Mouse (Mus musculus): ENCODE results near the gene Insrr. TPM values are rescaled to one million over a fixed set of nuclear protein-coding genes. Genes with fewer than 3 reads are reported as not detected.

The Insrr gene
- total RNA-seq, 1 experiment from 2014 or later = not detected

- ATAC-seq (replicated peaks; ENCODE audit: low read depth, poor library complexity, severe bottlenecking) = no peak
Measured at GRCm38 (mm10) chr3:87771088-87771487, 25.7 kb upstream of the Insrr start.

GRCm38 (mm10) chr3:87778283-87778682 is 18.5 kb upstream of the Insrr start:
- ATAC-seq (replicated peaks; ENCODE audit: low read depth, poor library complexity, severe bottlenecking) = no peak

GRCm38 (mm10) chr3:87779086-87779485 is 17.7 kb upstream of the Insrr start:
- no peak for ATAC-seq (replicated peaks; ENCODE audit: low read depth, poor library complexity, severe bottlenecking)

GRCm38 (mm10) chr3:87783282-87784023 is 13.3 kb upstream of the Insrr start:
- ATAC-seq (replicated peaks; ENCODE audit: low read depth, poor library complexity, severe bottlenecking) = no peak

- 0 out of 2 replicates have a peak, but pooled peaks have one; percentile 25 for ATAC-seq (replicated peaks; ENCODE audit: low read depth, poor library complexity, severe bottlenecking)
Measured at GRCm38 (mm10) chr3:87785156-87785555, 11.6 kb upstream of the Insrr start.

- ATAC-seq (replicated peaks; ENCODE audit: low read depth, poor library complexity, severe bottlenecking) = no peak
Measured at GRCm38 (mm10) chr3:87785626-87786214, 11.0 kb upstream of the Insrr start.

- no peak for ATAC-seq (replicated peaks; ENCODE audit: low read depth, poor library complexity, severe bottlenecking)
Measured at GRCm38 (mm10) chr3:87789248-87789647, 7.5 kb upstream of the Insrr start.

GRCm38 (mm10) chr3:87789768-87790167 is 7.0 kb upstream of the Insrr start:
- ATAC-seq (replicated peaks; ENCODE audit: low read depth, poor library complexity, severe bottlenecking) = no peak

GRCm38 (mm10) chr3:87794922-87795325 is 1.8 kb upstream of the Insrr start, which contains the start of gene Ntrk1:
Ntrk1 (minus strand) TSS chr3:87795162.
- ATAC-seq (replicated peaks; ENCODE audit: low read depth, poor library complexity, severe bottlenecking) = no peak

GRCm38 (mm10) chr3:87795336-87796277 is 1.1 kb upstream of the Insrr start:
- ATAC-seq (replicated peaks; ENCODE audit: low read depth, poor library complexity, severe bottlenecking) = peak; percentile 54

- no peak for ATAC-seq (replicated peaks; ENCODE audit: low read depth, poor library complexity, severe bottlenecking)
Measured at GRCm38 (mm10) chr3:87801681-87802080, 4.9 kb downstream of the Insrr start.

- ATAC-seq (replicated peaks; ENCODE audit: low read depth, poor library complexity, severe bottlenecking) = peak; percentile 87
Measured at GRCm38 (mm10) chr3:87804038-87804677, 7.4 kb downstream of the Insrr start.

GRCm38 (mm10) chr3:87809322-87809962 is 12.7 kb downstream of the Insrr start:
- ATAC-seq (replicated peaks; ENCODE audit: low read depth, poor library complexity, severe bottlenecking) = peak; percentile 57; the same call in 1 of the 2 replicates

GRCm38 (mm10) chr3:87811297-87811696 is 14.5 kb downstream of the Insrr start:
- ATAC-seq (replicated peaks; ENCODE audit: low read depth, poor library complexity, severe bottlenecking) = no peak

- no peak for ATAC-seq (replicated peaks; ENCODE audit: low read depth, poor library complexity, severe bottlenecking)
Measured at GRCm38 (mm10) chr3:87812413-87812812, 15.7 kb downstream of the Insrr start.

GRCm38 (mm10) chr3:87812873-87813272 is 16.1 kb downstream of the Insrr start:
- no peak for ATAC-seq (replicated peaks; ENCODE audit: low read depth, poor library complexity, severe bottlenecking)

GRCm38 (mm10) chr3:87816166-87816565 is 19.4 kb downstream of the Insrr start:
- ATAC-seq (replicated peaks; ENCODE audit: low read depth, poor library complexity, severe bottlenecking) = 0 out of 2 replicates have a peak, but pooled peaks have one; percentile 12

GRCm38 (mm10) chr3:87816646-87817093 is 19.9 kb downstream of the Insrr start:
- peak; percentile 94 for ATAC-seq (replicated peaks; ENCODE audit: low read depth, poor library complexity, severe bottlenecking)

GRCm38 (mm10) chr3:87818226-87818625 is 21.5 kb downstream of the Insrr start:
- ATAC-seq (replicated peaks; ENCODE audit: low read depth, poor library complexity, severe bottlenecking) = no peak

Data from common myeloid progenitor, adult 5-6 weeks (primary cell).